Mouse (Mus musculus): ENCODE data around the gene Mrpl42. TPM values are rescaled to one million over a fixed set of nuclear protein-coding genes. Genes with fewer than 3 reads are reported as not detected.

The Mrpl42 gene
- polyA plus RNA-seq, 1 experiment from 2014 or later = 198 TPM

- no peak for DNase-seq (ENCODE audit: low read depth, low spot score)
- POLR2A ChIA-PET = no interaction called here
- no peak for ATAC-seq
- TF ChIP-seq CTCF (IDR thresholded peaks at IDR 0.05) = no peak
- in situ Hi-C loops (cut with MboI; ENCODE audit: low pct_unique_long_range_greater_than_20kb) = no loop called here
- CTCF ChIA-PET = no interaction called here
- H3K27me3 ChIP-seq = no peaks in the 10 kb centered on the region
These were observed 38.1 kb upstream of the Mrpl42 start for GRCm38 (mm10) chr10:95539841-95540240.

DNA sequence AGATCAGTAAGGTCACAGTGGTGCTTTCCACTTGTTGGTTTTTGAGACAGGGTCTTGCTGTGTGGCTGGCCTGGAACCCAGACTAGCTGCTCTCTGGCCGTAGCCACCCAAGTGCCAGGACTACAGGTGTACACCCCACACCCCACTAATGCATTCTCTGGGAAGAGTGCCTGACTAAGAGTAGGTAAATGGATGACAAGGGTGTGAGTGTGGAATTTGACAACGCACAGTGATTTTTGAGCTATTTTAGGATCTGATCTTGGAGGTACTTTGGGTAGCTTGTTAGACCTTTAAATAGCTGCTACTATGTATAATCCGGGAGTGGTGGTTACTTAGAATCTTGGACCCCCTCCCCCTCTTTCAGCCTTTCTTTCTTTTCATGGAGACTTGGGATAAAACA is 37.5 kb upstream of the Mrpl42 start:
- POLR2A ChIA-PET = no interaction called here
- TF ChIP-seq CTCF (IDR thresholded peaks at IDR 0.05) = no peak
- DNase-seq (ENCODE audit: low read depth, low spot score) = no peak
- ATAC-seq = no peak
- CTCF ChIA-PET = no interaction called here
- no peaks in the 10 kb centered on the region for H3K27me3 ChIP-seq
- in situ Hi-C loops (cut with MboI; ENCODE audit: low pct_unique_long_range_greater_than_20kb) = no loop called here

DNA sequence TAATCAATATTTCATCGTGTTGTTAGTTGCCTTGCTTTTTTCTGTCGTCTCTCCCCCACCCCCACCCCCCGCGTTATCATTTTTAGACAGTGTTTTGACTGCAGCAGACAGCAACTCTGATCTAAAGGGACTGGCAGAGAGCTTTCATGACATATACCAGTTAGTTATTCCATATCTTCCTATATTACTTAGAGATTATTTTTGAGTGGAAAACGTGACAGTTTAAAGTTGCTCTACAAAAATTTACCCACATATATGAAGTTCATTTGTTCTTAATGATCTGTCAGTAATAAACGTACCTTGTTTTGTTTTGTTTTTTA is 34.4 kb upstream of the Mrpl42 start:
- ChIA-PET CTCF (no interaction called here), POLR2A (no interaction called here)
- no peak for TF ChIP-seq CTCF (IDR thresholded peaks at IDR 0.05)
- DNase-seq (ENCODE audit: low read depth, low spot score) (no peak), ATAC-seq (no peak)
- no peaks in the 10 kb centered on the region for H3K27me3 ChIP-seq
- in situ Hi-C loops (cut with MboI; ENCODE audit: low pct_unique_long_range_greater_than_20kb) = no loop called here

GRCm38 (mm10) chr10:95535399-95536221 is 33.9 kb upstream of the Mrpl42 start:
- in situ Hi-C loops (cut with MboI; ENCODE audit: low pct_unique_long_range_greater_than_20kb) = no loop called here
- POLR2A ChIA-PET = interaction anchor here (0.7 kb wide), 1 partner anchor 115 kb away, joined by 3 read pairs; no protein-coding TSS in a partner anchor
- ATAC-seq (no peak), DNase-seq (ENCODE audit: low read depth, low spot score) (no peak)
- no peaks in the 10 kb centered on the region for H3K27me3 ChIP-seq
- CTCF ChIA-PET = no interaction called here
- peak; percentile 51 for TF ChIP-seq CTCF (IDR thresholded peaks at IDR 0.05)

- ChIA-PET POLR2A (no interaction called here), CTCF (interaction anchor here (0.7 to 1.3 kb wide), 3 partner anchors 14 to 90 kb away, joined by 3 read pairs; no protein-coding TSS in a partner anchor)
- DNase-seq (ENCODE audit: low read depth, low spot score) (no peak), ATAC-seq (no peak)
- TF ChIP-seq CTCF (IDR thresholded peaks at IDR 0.05) = no peak
- in situ Hi-C loops (cut with MboI; ENCODE audit: low pct_unique_long_range_greater_than_20kb) = no loop called here
- no peaks in the 10 kb centered on the region for H3K27me3 ChIP-seq
These were observed 31.6 kb upstream of the Mrpl42 start for GRCm38 (mm10) chr10:95533382-95533781.

DNA sequence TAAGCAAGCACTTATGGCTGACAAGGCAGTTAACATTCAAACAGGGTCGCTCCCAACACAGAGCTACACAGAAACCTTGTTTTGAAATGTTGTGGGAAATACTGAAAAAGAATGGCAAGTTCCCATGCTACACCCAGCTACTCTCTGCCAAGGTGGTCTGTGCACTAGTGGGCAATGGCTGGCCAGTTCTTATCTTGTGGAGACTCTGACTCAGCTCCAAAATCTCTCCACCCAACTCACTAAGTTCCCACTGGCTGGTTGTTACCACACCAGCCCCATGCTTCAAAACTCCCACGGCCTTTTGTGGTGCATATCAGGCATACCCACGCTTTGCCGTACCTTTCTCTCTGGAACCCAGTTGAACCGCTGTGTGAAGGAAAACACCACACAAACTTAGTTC is 31.2 kb upstream of the Mrpl42 start:
- ATAC-seq (no peak), DNase-seq (ENCODE audit: low read depth, low spot score) (no peak)
- TF ChIP-seq CTCF (IDR thresholded peaks at IDR 0.05) = no peak
- ChIA-PET POLR2A (interaction anchor here (0.7 kb wide), 1 partner anchor 22 kb away, joined by 4 read pairs; no protein-coding TSS in a partner anchor), CTCF (interaction anchor here (0.9 to 1.3 kb wide), 2 partner anchors 19 to 91 kb away, joined by 3 read pairs; no protein-coding TSS in a partner anchor)
- no peaks in the 10 kb centered on the region for H3K27me3 ChIP-seq
- in situ Hi-C loops (cut with MboI; ENCODE audit: low pct_unique_long_range_greater_than_20kb) = no loop called here

DNA sequence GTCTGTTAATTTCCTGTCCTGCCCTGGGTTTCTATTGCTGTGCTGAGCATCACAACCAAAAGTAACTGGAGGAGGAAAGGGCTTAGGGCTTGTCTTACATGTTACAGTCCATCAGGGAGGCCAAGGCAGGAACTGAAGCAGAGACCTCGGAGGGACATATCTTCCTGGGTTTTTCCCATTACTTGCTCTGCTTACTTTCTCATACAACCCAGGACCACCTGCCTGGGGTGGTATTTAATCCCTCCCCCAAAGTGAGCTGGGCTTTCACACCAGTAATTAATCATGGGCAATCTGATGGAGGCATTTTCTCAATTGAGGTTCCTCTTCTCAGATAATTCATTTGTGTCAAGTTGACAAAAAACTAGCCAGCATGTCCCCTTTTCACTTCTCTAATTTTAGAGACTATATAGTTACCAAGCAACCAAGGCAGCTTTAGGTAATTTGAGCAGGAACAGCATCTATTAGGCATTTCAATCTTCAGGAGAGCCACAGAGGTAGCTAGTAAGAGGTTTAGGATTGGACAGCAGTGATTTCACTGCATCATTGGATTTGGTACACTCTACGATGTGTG is 28.9 kb upstream of the Mrpl42 start:
- CTCF ChIA-PET = interaction anchor here (2.1 kb wide), 1 partner anchor 11 kb away, joined by 6 read pairs; no protein-coding TSS in a partner anchor
- in situ Hi-C loops (cut with MboI; ENCODE audit: low pct_unique_long_range_greater_than_20kb) = no loop called here
- TF ChIP-seq CTCF (IDR thresholded peaks at IDR 0.05) = no peak

DNA sequence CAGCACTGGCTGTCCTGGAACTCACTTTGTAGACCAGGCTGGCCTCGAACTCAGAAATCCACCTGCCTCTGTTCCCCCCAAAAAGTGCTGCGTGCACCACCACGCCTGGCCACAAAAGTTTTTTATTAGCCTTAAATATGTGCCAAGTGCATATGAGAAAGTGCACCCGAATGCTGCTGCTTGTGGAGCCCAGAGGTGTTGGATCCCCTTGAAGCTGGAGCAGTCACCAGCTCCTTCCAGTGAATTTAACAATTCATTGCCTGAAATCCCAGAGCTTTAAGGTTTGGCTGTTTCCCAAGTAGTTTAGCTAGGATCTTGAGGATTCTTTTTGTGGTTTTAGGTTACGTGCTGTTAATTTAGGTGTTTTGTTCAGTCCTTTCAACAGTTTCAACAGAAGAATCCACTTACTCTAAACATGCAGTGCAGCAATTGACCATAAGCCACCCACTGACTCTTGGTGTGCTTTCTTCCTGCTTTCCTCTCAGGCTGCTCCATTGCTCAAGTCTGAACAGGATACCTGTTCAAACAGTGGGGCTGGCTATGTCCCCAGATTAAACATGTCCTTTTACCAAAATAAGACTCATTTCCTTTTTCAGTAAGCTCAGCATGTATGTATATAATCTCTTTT is 24.9 kb upstream of the Mrpl42 start:
- in situ Hi-C loops (cut with MboI; ENCODE audit: low pct_unique_long_range_greater_than_20kb) = no loop called here
- ATAC-seq (peak; percentile 71), DNase-seq (ENCODE audit: low read depth, low spot score) (peak; percentile 71)
- TF ChIP-seq CTCF (IDR thresholded peaks at IDR 0.05) = no peak
- H3K27me3 ChIP-seq = no peaks in the 10 kb centered on the region
- POLR2A ChIA-PET = interaction anchor here (0.6 to 1.6 kb wide), 2 partner anchors 12 to 277 kb away, joined by 4 to 9 read pairs; partner anchors contain the start of gene Ube2n
- CTCF ChIA-PET = interaction anchor here (1.3 to 1.4 kb wide), 2 partner anchors 9 to 22 kb away, joined by 3 read pairs; no protein-coding TSS in a partner anchor

More for the DNA sequence above, 28.9 kb upstream of the Mrpl42 start:
- POLR2A ChIA-PET = no interaction called here
- H3K27me3 ChIP-seq = no peaks in the 10 kb centered on the region
- DNase-seq (ENCODE audit: low read depth, low spot score) (no peak), ATAC-seq (no peak)

- ATAC-seq = no peak
- ChIA-PET CTCF (interaction anchor here (1.3 to 1.4 kb wide), 2 partner anchors 8 to 22 kb away, joined by 3 read pairs; no protein-coding TSS in a partner anchor), POLR2A (interaction anchor here (0.6 kb wide), 1 partner anchor 276 kb away, joined by 4 read pairs; no protein-coding TSS in a partner anchor)
- no peak for DNase-seq (ENCODE audit: low read depth, low spot score)
- H3K27me3 ChIP-seq = no peaks in the 10 kb centered on the region
- in situ Hi-C loops (cut with MboI; ENCODE audit: low pct_unique_long_range_greater_than_20kb) = no loop called here
- TF ChIP-seq CTCF (IDR thresholded peaks at IDR 0.05) = no peak
These were observed 24.1 kb upstream of the Mrpl42 start for GRCm38 (mm10) chr10:95525871-95526270.

GRCm38 (mm10) chr10:95525037-95525675 is 23.4 kb upstream of the Mrpl42 start:
- ChIA-PET CTCF (interaction anchor here (1.3 to 1.4 kb wide), 2 partner anchors 7 to 23 kb away, joined by 3 read pairs; no protein-coding TSS in a partner anchor), POLR2A (no interaction called here)
- in situ Hi-C loops (cut with MboI; ENCODE audit: low pct_unique_long_range_greater_than_20kb) = no loop called here
- DNase-seq (ENCODE audit: low read depth, low spot score) (no peak), ATAC-seq (no peak)
- TF ChIP-seq CTCF (IDR thresholded peaks at IDR 0.05) = no peak
- no peaks in the 10 kb centered on the region for H3K27me3 ChIP-seq
